Mouse (Mus musculus): ENCODE data around the gene Eif3m.

The Eif3m gene

DNA sequence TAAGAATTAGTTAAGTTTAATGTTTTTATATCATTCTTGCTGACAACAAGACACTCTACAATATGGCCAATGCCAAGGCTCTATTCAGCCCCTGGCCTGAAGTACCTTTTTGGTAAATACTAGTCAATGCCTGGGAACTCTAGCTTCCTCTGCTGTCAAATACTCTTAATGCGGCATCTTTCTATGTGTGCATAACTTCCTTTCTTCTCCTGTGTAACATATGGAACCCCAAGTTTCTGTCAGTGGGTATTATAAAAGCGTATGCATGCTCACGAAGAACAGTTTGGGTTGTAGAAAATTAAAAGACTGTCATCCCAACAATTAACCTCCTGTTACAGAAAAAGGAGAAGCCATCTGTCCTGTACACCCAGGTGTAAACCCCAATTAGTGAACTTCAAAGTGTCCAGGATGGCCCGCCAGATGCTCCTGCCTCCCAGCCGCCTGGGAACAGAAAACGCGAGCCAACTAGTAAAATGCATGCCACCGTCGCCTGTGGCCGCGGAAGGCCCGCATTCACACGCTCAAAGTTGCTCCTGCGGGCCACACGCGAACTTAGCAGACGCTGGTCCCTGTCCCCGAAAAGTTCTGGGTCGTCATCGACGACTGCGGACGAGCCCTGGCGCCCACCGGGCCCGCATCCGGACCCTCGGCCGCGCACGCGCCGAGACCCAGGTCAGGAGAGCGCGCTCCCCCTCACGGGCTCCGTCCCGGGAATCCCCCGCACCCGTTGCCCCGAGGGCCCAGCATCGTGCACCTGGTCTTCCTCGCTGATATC, 501 bp downstream of the Eif3m start:
- DNase-seq (ENCODE audit: extremely low read depth, low read depth) = peak; percentile 51

DNA sequence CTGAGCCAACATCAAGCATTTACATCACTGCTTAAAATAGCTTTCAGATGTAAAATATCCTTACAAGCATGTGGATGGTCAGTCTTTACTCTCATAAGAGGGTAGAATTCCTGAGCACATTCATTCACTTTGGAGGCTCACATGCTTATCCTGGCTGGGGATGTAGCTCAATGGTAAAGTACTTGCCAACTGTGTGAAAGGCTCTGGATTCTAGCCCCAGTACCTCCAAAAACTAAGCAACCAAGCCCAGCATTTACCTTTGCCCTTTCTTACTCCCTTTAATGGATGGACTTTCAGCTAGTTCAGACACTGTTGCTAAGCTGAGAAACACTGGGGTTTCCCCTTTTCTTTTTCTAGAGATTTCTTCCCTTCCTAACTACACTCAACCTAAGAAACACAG, 9.6 kb downstream of the Eif3m start:
- no peak for DNase-seq (ENCODE audit: extremely low read depth, low read depth)

DNA sequence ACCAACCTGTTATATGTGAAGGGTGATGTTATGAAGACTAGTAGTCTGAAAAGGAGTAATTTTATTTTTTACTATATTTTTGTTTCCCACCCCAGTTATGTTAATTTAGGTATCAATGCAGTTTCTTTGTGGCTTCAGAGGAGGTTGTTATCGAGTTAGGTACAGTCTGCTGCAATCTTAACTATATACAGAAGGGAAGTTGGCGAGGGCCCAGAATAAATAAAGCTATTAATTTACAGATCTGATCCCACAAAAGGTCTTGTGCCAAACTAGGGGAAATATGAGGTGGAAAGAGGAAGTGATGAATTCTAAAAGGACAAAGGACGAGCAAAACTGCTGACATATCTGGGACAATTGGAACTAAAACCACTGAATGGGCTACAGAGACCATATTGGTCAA, 20.7 kb downstream of the Eif3m start:
- DNase-seq (ENCODE audit: extremely low read depth, low read depth) = peak; percentile 18

DNA sequence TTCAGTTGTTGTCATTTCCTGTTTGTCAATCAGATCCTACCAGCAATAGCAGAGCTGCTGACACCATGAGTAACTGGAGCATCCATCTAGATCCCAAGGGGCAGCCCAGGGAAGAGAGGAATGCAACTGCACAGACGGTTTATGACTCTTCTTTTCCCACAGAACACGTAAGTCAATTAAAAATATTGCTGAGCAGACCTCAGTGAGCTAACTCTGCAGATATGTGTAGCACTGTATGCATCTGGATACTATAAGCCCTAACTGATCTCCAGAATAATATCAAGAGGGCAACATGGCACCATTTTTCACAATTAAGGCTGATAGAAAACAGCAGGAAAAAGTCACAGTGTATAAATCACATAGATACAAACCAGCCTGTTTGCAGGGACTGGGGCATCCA, 22.4 kb downstream of the Eif3m start:
- no peak for DNase-seq (ENCODE audit: extremely low read depth, low read depth)

DNA sequence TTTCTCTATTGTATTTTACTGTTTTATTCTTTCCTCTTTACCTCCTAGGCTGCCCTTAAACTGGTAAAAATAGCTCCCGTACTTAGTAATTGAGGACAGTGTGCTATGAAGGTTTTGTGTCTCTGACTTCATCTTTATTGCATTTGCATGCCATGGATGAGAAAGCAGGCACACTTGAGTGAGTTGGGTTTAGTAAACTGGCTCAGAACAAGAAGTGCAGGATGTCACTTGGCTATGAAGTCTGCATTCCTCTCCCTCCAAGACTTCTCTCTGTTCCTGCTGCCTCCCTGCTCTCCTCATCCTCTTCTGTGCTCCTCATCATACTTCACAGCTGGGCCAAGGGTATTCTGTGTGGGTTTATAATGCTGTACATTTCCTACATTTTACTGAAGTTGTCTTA, 27.9 kb downstream of the Eif3m start:
- DNase-seq (ENCODE audit: extremely low read depth, low read depth) = no peak

DNA sequence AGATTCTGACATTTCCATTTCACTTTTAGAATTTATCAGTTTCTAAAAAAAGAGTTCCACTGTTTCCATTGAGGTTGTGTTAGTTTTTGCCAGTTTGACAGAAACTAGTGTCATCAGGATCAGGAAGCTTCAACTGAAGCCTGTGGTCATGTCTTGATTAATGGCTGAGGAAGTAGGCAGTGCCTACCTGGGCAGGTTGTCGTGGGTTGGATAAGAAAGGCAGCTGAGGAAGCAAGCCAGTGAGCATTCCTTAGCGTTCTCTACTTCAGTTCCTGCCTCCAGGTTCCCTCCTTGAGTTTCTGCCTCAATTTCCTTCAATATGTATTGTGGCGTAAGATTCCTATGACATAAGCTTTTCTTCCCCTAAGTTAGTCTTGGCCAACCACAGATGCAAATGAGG, 31.1 kb downstream of the Eif3m start:
- DNase-seq (ENCODE audit: extremely low read depth, low read depth) = no peak

DNA sequence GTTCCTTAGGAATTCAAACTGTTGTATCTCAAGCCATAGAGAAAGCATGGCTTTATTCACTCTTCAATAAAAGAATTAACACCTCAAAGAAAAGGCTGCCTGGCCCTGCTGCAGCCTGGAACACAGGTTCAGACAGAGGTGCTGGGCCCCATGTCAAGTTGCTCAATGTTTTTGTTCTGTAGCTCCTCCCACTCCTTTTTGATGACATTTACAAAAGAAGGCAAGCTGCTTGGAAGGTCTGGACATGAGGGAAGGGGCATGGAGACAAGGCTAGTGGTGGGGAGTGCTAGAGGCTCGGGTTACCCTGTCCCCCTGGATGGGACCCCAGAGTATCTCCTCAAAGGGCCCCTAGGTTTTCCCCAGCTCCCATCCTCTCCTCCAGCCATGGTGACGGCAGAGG, 35.2 kb downstream of the Eif3m start:
- DNase-seq (ENCODE audit: extremely low read depth, low read depth) = no peak

DNA sequence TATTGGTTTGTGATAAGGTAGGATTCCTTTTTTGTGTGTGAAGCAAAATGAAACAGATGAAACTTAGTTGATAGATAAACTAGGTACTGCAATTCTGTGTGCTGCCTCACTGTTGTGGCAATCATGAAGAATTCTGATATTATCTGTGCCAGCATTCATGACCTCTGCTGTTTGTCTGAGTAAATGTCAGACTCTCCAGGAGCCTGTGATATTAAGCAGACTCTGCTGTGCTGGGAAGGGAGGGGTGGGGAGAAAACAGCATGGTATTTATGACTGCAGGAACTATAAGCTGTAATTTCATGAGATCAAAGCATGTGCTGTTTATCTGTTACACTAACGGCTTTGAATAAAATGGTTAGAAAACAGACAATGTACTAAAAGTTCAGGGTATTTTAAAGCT, 52.4 kb downstream of the Eif3m start:
- DNase-seq (ENCODE audit: extremely low read depth, low read depth) = no peak

Measured in MEL-GATA-1-ER (cell line).